Mouse (Mus musculus) thymus, adult 2 months (tissue): ENCODE measurements around the gene Pold1. TPM values are rescaled to one million over a fixed set of nuclear protein-coding genes. Genes with fewer than 3 reads are reported as not detected.

Experiments
- DNase-seq: peaks from one replicate; pipeline ENCODE4 v3.0.0; 2021
- H3K27ac ChIP-seq: fragments of 200-500 bp; 2 replicates; pipeline ENCODE4 v1.5.1; 2012; ENCODE audit warnings: low read length, control low read depth; ENCODE audit not compliant: control insufficient read depth, insufficient read depth
- H3K27me3 ChIP-seq: fragments of 200-500 bp; 2 replicates; pipeline ENCODE4 v1.6.1; 2012; ENCODE audit warnings: mild to moderate bottlenecking, low read length, moderate library complexity, mixed read lengths; ENCODE audit not compliant: control insufficient read depth, insufficient read depth
- H3K36me3 ChIP-seq: fragments of 200-500 bp; 2 replicates; pipeline ENCODE4 v1.6.1; 2012; ENCODE audit warnings: mild to moderate bottlenecking, low read length, moderate library complexity; ENCODE audit not compliant: control insufficient read depth, insufficient read depth
- H3K4me1 ChIP-seq: fragments of 200-500 bp; replicated peaks from 2 replicates; pipeline ENCODE4 v1.6.1; 2012; ENCODE audit warnings: low read length; ENCODE audit not compliant: control insufficient read depth, insufficient read depth
- H3K4me3 ChIP-seq: fragments of 200-500 bp; 2 replicates; pipeline ENCODE4 v1.5.1; 2012; ENCODE audit warnings: mild to moderate bottlenecking, low read length, control low read depth, moderate library complexity; ENCODE audit not compliant: control insufficient read depth, insufficient read depth
- CTCF ChIP-seq: fragments of 200-500 bp; IDR thresholded peaks from 2 replicates; pipeline ENCODE4 v1.5.1; 2012; ENCODE audit warnings: mild to moderate bottlenecking, control low read depth, low read length, moderate library complexity, borderline replicate concordance; ENCODE audit not compliant: control insufficient read depth, poor library complexity, insufficient read depth; ENCODE audit errors: extremely low read depth
- POLR2A ChIP-seq: fragments of 200-500 bp; IDR thresholded peaks from 2 replicates; pipeline ENCODE4 v1.6.1; 2012; ENCODE audit warnings: mild to moderate bottlenecking, low read length, control low read depth, moderate library complexity; ENCODE audit not compliant: control insufficient read depth, poor library complexity, insufficient read depth; ENCODE audit errors: extremely low read depth
- WGBS: fragments of 180-500 bp; shearing (Covaris S2); methylation state at CpG from one replicate; pipeline ENCODE4 v1.1.7; 2018; 5-methylcytosine and 5-hydroxymethylcytosine counted together
- polyA plus RNA-seq: library from polyadenylated mRNA; depleted of rRNA; stranded (reverse); fragments of >200 nt; gene quantifications from 2 replicates; pipeline ENCODE4 v1.2.3, GENCODE M21; 2012

Gene Pold1
- polyA plus RNA-seq, 1 experiment: 208 TPM

GRCm38 (mm10) chr7:44538756-44539624, 9.7 kb downstream of the Pold1 start:
- no peak overlapping the region for H3K4me3 ChIP-seq
- H3K4me1 ChIP-seq: peaks cover 24% of the 10 kb centered on the region
- 96% methylated on average over 41 of the region's 41 CpGs for WGBS
- H3K27ac ChIP-seq: no peak overlapping the region
- no peaks in the 10 kb centered on the region for H3K27me3 ChIP-seq
- H3K36me3 ChIP-seq: peaks cover 29% of the 10 kb centered on the region
- TF ChIP-seq POLR2A (no peak), CTCF (no peak)
- DNase-seq: no peak

GRCm38 (mm10) chr7:44537496-44537895, 11.2 kb downstream of the Pold1 start:
- Histone ChIP-seq H3K27me3 (no peaks in the 10 kb centered on the region), H3K4me3 (no peak overlapping the region), H3K36me3 (peaks cover 29% of the 10 kb centered on the region), H3K4me1 (peaks cover 11% of the 10 kb centered on the region; the same call in 1 of the 2 replicates), H3K27ac (no peak overlapping the region)
- 92% methylated on average over 13 of the region's 13 CpGs for WGBS
- no peak for DNase-seq
- TF ChIP-seq POLR2A (no peak), CTCF (no peak)

GRCm38 (mm10) chr7:44537009-44537408, 11.6 kb downstream of the Pold1 start:
- no peak for TF ChIP-seq POLR2A
- no peak for TF ChIP-seq CTCF
- no peak for DNase-seq
- Histone ChIP-seq H3K27me3 (no peaks in the 10 kb centered on the region), H3K4me1 (peaks cover 6% of the 10 kb centered on the region; the same call in 1 of the 2 replicates), H3K27ac (no peak overlapping the region), H3K4me3 (no peak overlapping the region), H3K36me3 (peaks cover 29% of the 10 kb centered on the region)
- WGBS: 97% methylated on average over 7 of the region's 7 CpGs

GRCm38 (mm10) chr7:44536590-44536968, 12.1 kb downstream of the Pold1 start:
- Histone ChIP-seq H3K27ac (no peak overlapping the region), H3K36me3 (peaks cover 29% of the 10 kb centered on the region)
- TF ChIP-seq POLR2A: no peak
- no peak for TF ChIP-seq CTCF

GRCm38 (mm10) chr7:44535657-44536589, 12.7 kb downstream of the Pold1 start:
- TF ChIP-seq POLR2A: no peak
- TF ChIP-seq CTCF: no peak
- H3K27ac ChIP-seq: no peak overlapping the region
- peaks cover 29% of the 10 kb centered on the region for H3K36me3 ChIP-seq
- DNase-seq: no peak
- no peak overlapping the region for H3K4me3 ChIP-seq
- H3K27me3 ChIP-seq: no peaks in the 10 kb centered on the region
- peaks cover 15% of the 10 kb centered on the region for H3K4me1 ChIP-seq
- WGBS: 92% methylated on average over 27 of the region's 27 CpGs

More at GRCm38 (mm10) chr7:44536590-44536968, 12.1 kb downstream of the Pold1 start:
- Histone ChIP-seq H3K4me1 (peaks cover 8% of the 10 kb centered on the region), H3K27me3 (no peaks in the 10 kb centered on the region), H3K4me3 (no peak overlapping the region)
- DNase-seq: no peak
- 88% methylated on average over 6 of the region's 6 CpGs for WGBS
